Mouse (Mus musculus) liver, adult 2 months (tissue): ENCODE results near the gene Dok5. TPM values are rescaled to one million over a fixed set of nuclear protein-coding genes. Genes with fewer than 3 reads are reported as not detected.

ENCODE experiments used
- DNase-seq: peaks from one replicate; pipeline ENCODE4 v3.0.0-alpha.2; 2011; ENCODE audit warnings: low read depth, low spot score; ENCODE audit errors: extremely low read depth
- H3K27ac ChIP-seq: fragments of 200-500 bp; replicated peaks from 2 replicates; pipeline ENCODE4 v1.5.1; 2012; ENCODE audit warnings: low read depth, mild to moderate bottlenecking, control low read depth, inconsistent platforms, low read length; ENCODE audit not compliant: insufficient read depth
- H3K27me3 ChIP-seq: fragments of 200-500 bp; 2 replicates; pipeline ENCODE4 v1.6.1; 2012; ENCODE audit warnings: mild to moderate bottlenecking, moderate library complexity, low read length, inconsistent platforms; ENCODE audit not compliant: control insufficient read depth, insufficient read depth
- H3K36me3 ChIP-seq: fragments of 200-500 bp; 2 replicates; pipeline ENCODE4 v1.6.1; 2012; ENCODE audit warnings: low read length, inconsistent platforms; ENCODE audit not compliant: control insufficient read depth, insufficient read depth
- H3K4me1 ChIP-seq: fragments of 200-500 bp; 2 replicates; pipeline ENCODE4 v1.6.1; 2011; ENCODE audit warnings: low read length; ENCODE audit not compliant: control insufficient read depth, insufficient read depth
- H3K4me3 ChIP-seq: fragments of 200-500 bp; 2 replicates; pipeline ENCODE4 v1.5.1; 2011; ENCODE audit warnings: low read depth, mild to moderate bottlenecking, control low read depth, low read length, moderate library complexity; ENCODE audit not compliant: insufficient read depth
- H3K79me2 ChIP-seq: fragments of 200-500 bp; 2 replicates; pipeline ENCODE4 v1.6.1; 2012; ENCODE audit warnings: inconsistent platforms, mild to moderate bottlenecking, low read length, moderate library complexity; ENCODE audit not compliant: control insufficient read depth, insufficient read depth
- H3K9ac ChIP-seq: fragments of 200-500 bp; 2 replicates; pipeline ENCODE4 v1.6.1; 2012; ENCODE audit warnings: low read depth, mild to moderate bottlenecking, control low read depth, inconsistent platforms, low read length
- CTCF ChIP-seq: fragments of 200-500 bp; IDR thresholded peaks from 2 replicates; pipeline ENCODE4 v1.5.1; 2011; ENCODE audit warnings: low read depth, low read length, control low read depth
- POLR2A ChIP-seq: fragments of 200-500 bp; IDR thresholded peaks from 2 replicates; pipeline ENCODE4 v1.6.1; 2011; ENCODE audit warnings: low read length, control low read depth; ENCODE audit not compliant: insufficient read depth; ENCODE audit errors: extremely low read depth
- WGBS: fragments of 180-500 bp; shearing (Covaris S2); methylation state at CpG from one replicate; pipeline ENCODE4 v1.1.7; 2018; 5-methylcytosine and 5-hydroxymethylcytosine counted together
- polyA plus RNA-seq: library from polyadenylated mRNA; depleted of rRNA; stranded (reverse); fragments of >200 nt; gene quantifications from 2 replicates; pipeline ENCODE4 v1.2.3, GENCODE M21; 2012
- total RNA-seq: library from RNA; depleted of rRNA; stranded (reverse); fragments of >200 nt; gene quantifications from 2 replicates; pipeline ENCODE4 v1.2.3, GENCODE M21; 2014

The Dok5 gene
- total and polyA plus RNA-seq, 2 experiments: not detected

- no peaks in the 10 kb centered on the region for H3K4me1 ChIP-seq
- no peaks in the 10 kb centered on the region for H3K36me3 ChIP-seq
- DNase-seq: no peak
- no peaks in the 10 kb centered on the region for H3K27me3 ChIP-seq
- H3K9ac ChIP-seq: no peak overlapping the region
- WGBS: 85% methylated on average over 13 of the region's 13 CpGs
- H3K27ac ChIP-seq: no peak overlapping the region
- H3K79me2 ChIP-seq: no peaks in the 10 kb centered on the region
- no peak for TF ChIP-seq CTCF
- TF ChIP-seq POLR2A: no peak
- H3K4me3 ChIP-seq: no peak overlapping the region
Observed at GRCm38 (mm10) chr2:170841441-170841965, 109.9 kb downstream of the Dok5 start.

- Histone ChIP-seq H3K4me3 (no peak overlapping the region), H3K27ac (no peak overlapping the region), H3K27me3 (no peaks in the 10 kb centered on the region), H3K9ac (no peak overlapping the region), H3K36me3 (no peaks in the 10 kb centered on the region), H3K4me1 (no peaks in the 10 kb centered on the region), H3K79me2 (no peaks in the 10 kb centered on the region)
- no peak for DNase-seq
- WGBS: 87% methylated on average over 10 of the region's 10 CpGs
- TF ChIP-seq POLR2A: no peak
- no peak for TF ChIP-seq CTCF
Observed at GRCm38 (mm10) chr2:170845511-170845910, 113.9 kb downstream of the Dok5 start.

- no peaks in the 10 kb centered on the region for H3K36me3 ChIP-seq
- no peak for DNase-seq
- no peaks in the 10 kb centered on the region for H3K4me1 ChIP-seq
- TF ChIP-seq POLR2A (no peak), CTCF (no peak)
- H3K79me2 ChIP-seq: no peaks in the 10 kb centered on the region
- H3K9ac ChIP-seq: no peak overlapping the region
- 94% methylated on average over 4 of the region's 4 CpGs for WGBS
- H3K4me3 ChIP-seq: no peak overlapping the region
- H3K27me3 ChIP-seq: no peaks in the 10 kb centered on the region
- no peak overlapping the region for H3K27ac ChIP-seq
Observed at GRCm38 (mm10) chr2:170850058-170850457, 118.5 kb downstream of the Dok5 start.

- no peak overlapping the region for H3K27ac ChIP-seq
- no peaks in the 10 kb centered on the region for H3K27me3 ChIP-seq
- 88% methylated on average over 6 of the region's 6 CpGs for WGBS
- TF ChIP-seq POLR2A (no peak), CTCF (no peak)
- no peaks in the 10 kb centered on the region for H3K4me1 ChIP-seq
- no peaks in the 10 kb centered on the region for H3K79me2 ChIP-seq
- no peak for DNase-seq
- H3K9ac ChIP-seq: no peak overlapping the region
- no peaks in the 10 kb centered on the region for H3K36me3 ChIP-seq
- H3K4me3 ChIP-seq: no peak overlapping the region
Observed at GRCm38 (mm10) chr2:170852337-170852736, 120.7 kb downstream of the Dok5 start.

- Histone ChIP-seq H3K27ac (no peak overlapping the region), H3K9ac (no peak overlapping the region), H3K79me2 (no peaks in the 10 kb centered on the region), H3K4me3 (no peak overlapping the region), H3K27me3 (no peaks in the 10 kb centered on the region), H3K4me1 (no peaks in the 10 kb centered on the region), H3K36me3 (no peaks in the 10 kb centered on the region)
- DNase-seq: no peak
- TF ChIP-seq CTCF (no peak), POLR2A (no peak)
- WGBS: 76% methylated on average over 3 of the region's 3 CpGs
Observed at GRCm38 (mm10) chr2:170855210-170855609, 123.6 kb downstream of the Dok5 start.

- Histone ChIP-seq H3K27ac (no peak overlapping the region), H3K4me3 (no peak overlapping the region), H3K4me1 (no peaks in the 10 kb centered on the region), H3K36me3 (no peaks in the 10 kb centered on the region), H3K27me3 (no peaks in the 10 kb centered on the region), H3K79me2 (no peaks in the 10 kb centered on the region), H3K9ac (no peak overlapping the region)
- no peak for DNase-seq
- TF ChIP-seq CTCF (no peak), POLR2A (no peak)
- WGBS: 70% methylated on average over 5 of the region's 5 CpGs
Observed at GRCm38 (mm10) chr2:170856085-170856484, 124.5 kb downstream of the Dok5 start.
